Mouse (Mus musculus): Measurements from ENCODE around the gene Gpi1. TPM values are rescaled to one million over a fixed set of nuclear protein-coding genes. Genes with fewer than 3 reads are reported as not detected.
"Not testable (repeated sequence)": the region's sequence is repeated elsewhere in the genome, so short reads cannot be mapped to it uniquely, and the experiment has no call there.

Gene Gpi1
- polyA plus RNA-seq, 1 experiment from 2014 or later, result 429 TPM

DNA sequence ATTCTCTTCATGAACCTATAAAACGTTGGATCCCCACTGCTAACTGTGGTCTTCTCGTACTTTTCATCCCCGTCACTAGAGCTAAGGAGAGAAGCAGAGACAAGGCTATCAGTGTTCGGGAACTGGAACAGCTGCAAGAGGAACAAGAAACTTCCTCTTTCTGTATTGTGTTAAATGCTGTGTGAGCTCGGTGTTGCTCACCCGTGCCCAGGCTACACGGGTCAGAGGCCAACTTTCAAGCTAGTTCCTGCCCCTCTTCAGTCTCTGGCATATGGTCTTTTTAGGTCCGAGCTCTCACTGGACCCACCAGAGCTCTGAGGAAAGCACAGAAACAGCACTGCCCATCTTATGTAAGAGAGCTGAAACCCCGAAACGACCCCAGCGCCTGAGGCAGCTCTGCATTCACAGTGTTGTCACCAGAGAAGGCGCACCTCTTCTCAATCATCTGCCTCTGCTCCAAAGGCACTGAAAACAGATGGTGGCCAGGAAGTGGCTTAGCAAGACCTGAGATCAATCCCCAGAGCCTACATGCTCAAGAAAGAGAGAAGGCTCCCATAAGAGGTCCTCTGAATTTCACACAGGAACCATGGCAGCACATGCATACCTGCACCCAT is 40.7 kb downstream of the Gpi1 start:
- H3K36me3 ChIP-seq (ENCODE audit: control insufficient read depth, insufficient read depth, low read length), result peaks cover 72% of the 10 kb centered on the region

DNA sequence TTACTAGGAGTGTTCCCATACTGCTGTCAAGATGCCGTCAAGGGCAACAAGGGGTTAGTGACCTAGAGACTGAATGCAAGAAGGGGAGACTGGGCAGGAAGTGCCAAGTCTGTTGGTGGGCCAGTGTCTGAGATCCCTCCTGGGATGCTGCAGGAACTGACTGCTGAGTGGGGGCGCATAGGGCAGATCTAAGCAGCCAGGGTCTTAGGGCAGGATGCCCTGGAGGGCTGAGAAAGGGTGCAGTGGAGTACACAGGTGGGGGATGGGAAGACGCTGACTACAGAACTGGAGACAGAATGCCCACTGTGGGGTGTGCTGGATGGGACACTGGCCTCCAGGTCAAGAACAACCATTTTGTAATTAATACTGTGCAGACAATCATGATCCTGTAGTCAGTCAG is 46.3 kb downstream of the Gpi1 start:
- no peak overlapping the region for H3K9ac ChIP-seq (ENCODE audit: low read length)
- H3K4me1 ChIP-seq (replicated peaks; ENCODE audit: control insufficient read depth, insufficient read depth, low read length), result no peaks in the 10 kb centered on the region
- no peak for ATAC-seq (replicated peaks; ENCODE audit: low FRiP score, low TSS enrichment, low read depth)
- no peaks in the 10 kb centered on the region for H3K9me3 ChIP-seq (ENCODE audit: control insufficient read depth, low read length)
- H3K27me3 ChIP-seq (replicated peaks; ENCODE audit: control insufficient read depth, insufficient read depth, low read length), result no peaks in the 10 kb centered on the region
- H3K4me2 ChIP-seq (ENCODE audit: low read length), result no peak overlapping the region
- H3K27ac ChIP-seq (ENCODE audit: low read depth), result no peak overlapping the region
- 88% methylated on average over 3 of the region's 3 CpGs for WGBS
- H3K4me3 ChIP-seq (ENCODE audit: low read depth, low read length), result no peak overlapping the region
- H3K36me3 ChIP-seq (ENCODE audit: control insufficient read depth, insufficient read depth, low read length), result peaks cover 48% of the 10 kb centered on the region
- DNase-seq (ENCODE audit: low spot score), result no peak

More for the DNA sequence above, 40.7 kb downstream of the Gpi1 start:
- no peak overlapping the region for H3K4me3 ChIP-seq (ENCODE audit: low read depth, low read length)
- DNase-seq (ENCODE audit: low spot score) (no peak), ATAC-seq (replicated peaks; ENCODE audit: low FRiP score, low TSS enrichment, low read depth) (no peak)
- 87% methylated on average over 12 of the region's 12 CpGs for WGBS
- H3K9me3 ChIP-seq (ENCODE audit: control insufficient read depth, low read length), result no peaks in the 10 kb centered on the region
- no peak overlapping the region for H3K4me2 ChIP-seq (ENCODE audit: low read length)
- no peak overlapping the region for H3K27ac ChIP-seq (ENCODE audit: low read depth)
- H3K27me3 ChIP-seq (replicated peaks; ENCODE audit: control insufficient read depth, insufficient read depth, low read length), result no peaks in the 10 kb centered on the region
- H3K9ac ChIP-seq (ENCODE audit: low read length), result no peak overlapping the region
- no peaks in the 10 kb centered on the region for H3K4me1 ChIP-seq (replicated peaks; ENCODE audit: control insufficient read depth, insufficient read depth, low read length)

DNA sequence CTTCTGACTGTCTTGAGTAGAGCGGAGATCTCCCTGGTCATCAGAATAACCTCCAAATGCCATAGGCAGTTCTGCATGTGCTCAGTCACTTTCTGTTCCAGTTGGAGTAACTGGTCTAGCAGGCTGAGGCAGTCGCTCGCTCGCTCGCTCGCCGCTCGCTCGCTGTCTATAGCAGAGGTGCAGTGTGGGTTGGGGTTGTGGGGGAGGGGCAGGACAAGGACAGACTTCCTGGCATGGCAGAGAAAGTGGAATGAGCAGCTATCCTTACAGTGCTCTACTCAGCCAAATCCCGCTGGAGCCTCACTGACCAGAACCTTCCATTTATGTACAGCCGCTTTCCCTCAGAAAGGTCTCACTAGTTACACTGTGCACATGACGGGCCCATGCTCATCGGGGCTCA is 46.8 kb downstream of the Gpi1 start:
- no peak overlapping the region for H3K9ac ChIP-seq (ENCODE audit: low read length)
- DNase-seq (ENCODE audit: low spot score), result no peak
- H3K36me3 ChIP-seq (ENCODE audit: control insufficient read depth, insufficient read depth, low read length), result peaks cover 44% of the 10 kb centered on the region
- no peak overlapping the region for H3K4me2 ChIP-seq (ENCODE audit: low read length)
- H3K27me3 ChIP-seq (replicated peaks; ENCODE audit: control insufficient read depth, insufficient read depth, low read length), result no peaks in the 10 kb centered on the region
- no peak overlapping the region for H3K27ac ChIP-seq (ENCODE audit: low read depth)
- no peaks in the 10 kb centered on the region for H3K4me1 ChIP-seq (replicated peaks; ENCODE audit: control insufficient read depth, insufficient read depth, low read length)
- H3K9me3 ChIP-seq (ENCODE audit: control insufficient read depth, low read length), result no peaks in the 10 kb centered on the region
- H3K4me3 ChIP-seq (ENCODE audit: low read depth, low read length), result no peak overlapping the region
- 94% methylated on average over 13 of the region's 13 CpGs for WGBS
- no peak for ATAC-seq (replicated peaks; ENCODE audit: low FRiP score, low TSS enrichment, low read depth)

- ATAC-seq (replicated peaks; ENCODE audit: low FRiP score, low TSS enrichment, low read depth), result not testable (repeated sequence)
These were observed 53.9 kb downstream of the Gpi1 start for GRCm38 (mm10) chr7:34176241-34176640.

GRCm38 (mm10) chr7:34172251-34172650 is 57.9 kb downstream of the Gpi1 start:
- no peak overlapping the region for H3K4me2 ChIP-seq (ENCODE audit: low read length)
- no peak overlapping the region for H3K4me3 ChIP-seq (ENCODE audit: low read depth, low read length)
- H3K27ac ChIP-seq (ENCODE audit: low read depth), result no peak overlapping the region
- no peak for ATAC-seq (replicated peaks; ENCODE audit: low FRiP score, low TSS enrichment, low read depth)
- H3K9me3 ChIP-seq (ENCODE audit: control insufficient read depth, low read length), result no peaks in the 10 kb centered on the region
- no peak overlapping the region for H3K9ac ChIP-seq (ENCODE audit: low read length)
- no peak for DNase-seq (ENCODE audit: low spot score)
- H3K27me3 ChIP-seq (replicated peaks; ENCODE audit: control insufficient read depth, insufficient read depth, low read length), result no peaks in the 10 kb centered on the region
- H3K4me1 ChIP-seq (replicated peaks; ENCODE audit: control insufficient read depth, insufficient read depth, low read length), result no peaks in the 10 kb centered on the region
- H3K36me3 ChIP-seq (ENCODE audit: control insufficient read depth, insufficient read depth, low read length), result no peaks in the 10 kb centered on the region
- WGBS, result 67% methylated on average over 1 of the region's 1 CpGs

More at GRCm38 (mm10) chr7:34176241-34176640, 53.9 kb downstream of the Gpi1 start:
- H3K36me3 ChIP-seq (ENCODE audit: control insufficient read depth, insufficient read depth, low read length); H3K4me2 ChIP-seq (ENCODE audit: low read length); H3K27ac ChIP-seq (ENCODE audit: low read depth); H3K9ac ChIP-seq (ENCODE audit: low read length); H3K4me1 ChIP-seq (replicated peaks; ENCODE audit: control insufficient read depth, insufficient read depth, low read length); DNase-seq (ENCODE audit: low spot score); H3K4me3 ChIP-seq (ENCODE audit: low read depth, low read length); H3K9me3 ChIP-seq (ENCODE audit: control insufficient read depth, low read length); H3K27me3 ChIP-seq (replicated peaks; ENCODE audit: control insufficient read depth, insufficient read depth, low read length): not testable (repeated sequence)
- WGBS, result 96% methylated on average over 6 of the region's 6 CpGs

GRCm38 (mm10) chr7:34169454-34169853 is 60.7 kb downstream of the Gpi1 start, which contains the start of gene Uba2:
Uba2 (minus strand) TSS chr7:34169599.
- no peak for DNase-seq (ENCODE audit: low spot score)
- Histone ChIP-seq H3K36me3 (ENCODE audit: control insufficient read depth, insufficient read depth, low read length) (peaks cover 10% of the 10 kb centered on the region), H3K4me3 (ENCODE audit: low read depth, low read length) (peak within 1 kb of the TSS; percentile 98), H3K4me1 (replicated peaks; ENCODE audit: control insufficient read depth, insufficient read depth, low read length) (peaks cover 6% of the 10 kb centered on the region; the same call in 1 of the 2 replicates), H3K4me2 (ENCODE audit: low read length) (peak within 1 kb of the TSS; percentile 94), H3K9me3 (ENCODE audit: control insufficient read depth, low read length) (no peaks in the 10 kb centered on the region), H3K27ac (ENCODE audit: low read depth) (peak within 1 kb of the TSS; percentile 82; the same call in 1 of the 2 replicates), H3K27me3 (replicated peaks; ENCODE audit: control insufficient read depth, insufficient read depth, low read length) (no peaks in the 10 kb centered on the region), H3K9ac (ENCODE audit: low read length) (peak within 1 kb of the TSS; percentile 86)
- no peak for ATAC-seq (replicated peaks; ENCODE audit: low FRiP score, low TSS enrichment, low read depth)
- 82% methylated on average over 3 of the region's 3 CpGs for WGBS

DNA sequence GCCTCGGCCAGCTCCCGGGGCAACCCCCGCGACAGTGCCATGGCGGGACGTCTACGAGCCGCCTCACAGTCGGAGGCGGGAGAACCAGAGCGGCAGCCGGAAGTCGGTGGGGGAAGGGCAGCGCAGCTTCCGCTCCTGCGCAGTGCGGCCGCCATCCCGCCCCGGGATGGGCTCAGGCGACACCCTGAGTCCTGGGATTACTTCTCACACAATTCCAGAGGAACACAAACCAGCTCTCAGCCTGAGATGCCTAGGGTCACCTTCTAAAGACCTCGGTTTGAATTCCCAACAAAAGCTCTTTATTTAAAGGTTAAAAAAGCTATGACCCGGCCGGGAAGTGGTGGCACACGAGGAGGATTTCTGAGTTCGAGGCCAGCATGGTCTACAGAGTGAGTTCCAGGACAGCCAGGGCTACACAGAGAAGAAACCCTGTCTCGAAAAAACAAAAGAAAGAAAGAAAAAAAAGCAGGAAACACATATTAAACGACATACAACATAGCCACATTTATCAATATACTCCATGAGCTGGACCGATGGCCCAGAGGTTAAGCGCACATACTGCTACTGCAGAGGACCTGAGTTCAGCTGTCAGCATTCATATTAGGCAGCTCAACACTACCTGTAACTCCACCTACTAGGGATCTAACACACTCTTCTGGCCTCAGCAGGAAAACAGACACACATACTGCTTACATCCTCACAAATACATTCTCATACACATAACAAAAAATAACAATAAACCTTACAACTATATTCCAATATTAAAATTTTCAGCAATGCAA is 61.5 kb downstream of the Gpi1 start:
- ATAC-seq (replicated peaks; ENCODE audit: low FRiP score, low TSS enrichment, low read depth) (peak; percentile 95), DNase-seq (ENCODE audit: low spot score) (peak; percentile 96)
- Histone ChIP-seq H3K9me3 (ENCODE audit: control insufficient read depth, low read length) (no peaks in the 10 kb centered on the region), H3K27ac (ENCODE audit: low read depth) (peak overlapping the region; percentile 82), H3K9ac (ENCODE audit: low read length) (peak overlapping the region; percentile 86), H3K36me3 (ENCODE audit: control insufficient read depth, insufficient read depth, low read length) (peaks cover 18% of the 10 kb centered on the region), H3K4me1 (replicated peaks; ENCODE audit: control insufficient read depth, insufficient read depth, low read length) (peaks cover 6% of the 10 kb centered on the region; the same call in 1 of the 2 replicates), H3K4me3 (ENCODE audit: low read depth, low read length) (peak overlapping the region; percentile 98), H3K27me3 (replicated peaks; ENCODE audit: control insufficient read depth, insufficient read depth, low read length) (no peaks in the 10 kb centered on the region), H3K4me2 (ENCODE audit: low read length) (peak overlapping the region; percentile 94)
- WGBS, result 10% methylated on average over 27 of the region's 30 CpGs

- WGBS, result under 1% methylated on average over 53 of the region's 54 CpGs
These were observed 62.2 kb downstream of the Gpi1 start for GRCm38 (mm10) chr7:34167766-34168469.

More at GRCm38 (mm10) chr7:34167766-34168469, 62.2 kb downstream of the Gpi1 start:
- no peaks in the 10 kb centered on the region for H3K9me3 ChIP-seq (ENCODE audit: control insufficient read depth, low read length)
- H3K4me1 ChIP-seq (replicated peaks; ENCODE audit: control insufficient read depth, insufficient read depth, low read length), result peaks cover 6% of the 10 kb centered on the region; the same call in 1 of the 2 replicates
- ATAC-seq (replicated peaks; ENCODE audit: low FRiP score, low TSS enrichment, low read depth) (no peak; the same call in none of the 2 replicates), DNase-seq (ENCODE audit: low spot score) (peak; percentile 73)
- peaks cover 25% of the 10 kb centered on the region for H3K36me3 ChIP-seq (ENCODE audit: control insufficient read depth, insufficient read depth, low read length)
- H3K27me3 ChIP-seq (replicated peaks; ENCODE audit: control insufficient read depth, insufficient read depth, low read length), result no peaks in the 10 kb centered on the region
- peak overlapping the region; percentile 98 for H3K4me3 ChIP-seq (ENCODE audit: low read depth, low read length)
- peak overlapping the region; percentile 82 for H3K27ac ChIP-seq (ENCODE audit: low read depth)
- H3K9ac ChIP-seq (ENCODE audit: low read length), result peak overlapping the region; percentile 86
- peak overlapping the region; percentile 94 for H3K4me2 ChIP-seq (ENCODE audit: low read length)

All from intestine, embryonic 14.5 days (tissue).